Mouse (Mus musculus): Measurements from ENCODE around the gene Rab43.

Rab43 gene

DNA sequence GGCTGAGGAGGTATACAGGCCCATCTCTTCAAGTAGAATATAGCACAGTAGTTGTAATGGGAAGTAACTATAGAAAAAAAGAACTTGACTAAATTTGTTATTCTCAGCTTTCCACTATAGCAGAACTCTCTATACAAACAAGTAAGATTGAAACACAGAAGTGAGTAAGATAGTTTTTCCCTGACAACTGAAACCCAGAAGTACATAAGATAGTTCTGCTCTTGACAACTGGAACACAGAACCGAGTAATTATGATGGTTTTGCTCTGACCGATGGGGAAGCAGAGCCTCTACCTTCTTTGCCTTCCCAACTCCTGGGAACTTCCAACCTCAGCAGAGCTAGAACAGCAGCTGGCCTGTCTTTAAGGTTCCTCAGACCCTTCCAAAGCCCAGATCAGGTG is 2.8 kb downstream of the Rab43 start:
- no peak for DNase-seq (ENCODE audit: low spot score in 2 of 2)

DNA sequence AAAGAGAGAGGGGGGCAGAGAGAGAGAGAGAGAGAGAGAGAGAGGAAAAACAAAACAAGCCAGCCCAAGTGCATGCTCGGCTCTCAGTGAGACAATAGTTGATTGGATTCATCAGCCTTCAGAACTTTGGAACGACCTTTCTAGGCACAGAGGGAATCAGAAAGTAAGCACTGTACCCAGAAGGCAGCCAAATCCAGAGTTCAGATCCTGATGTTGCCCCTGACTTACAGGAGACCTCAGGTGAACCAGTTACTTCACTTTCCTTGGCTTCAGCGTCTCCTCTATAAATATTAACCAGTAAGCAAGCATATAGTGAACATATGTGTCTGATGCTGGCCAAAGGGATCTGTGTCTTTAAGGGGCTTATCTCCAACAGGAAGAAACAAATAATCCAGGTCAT is 3.4 kb downstream of the Rab43 start:
- DNase-seq (ENCODE audit: low spot score in 2 of 2): no peak

DNA sequence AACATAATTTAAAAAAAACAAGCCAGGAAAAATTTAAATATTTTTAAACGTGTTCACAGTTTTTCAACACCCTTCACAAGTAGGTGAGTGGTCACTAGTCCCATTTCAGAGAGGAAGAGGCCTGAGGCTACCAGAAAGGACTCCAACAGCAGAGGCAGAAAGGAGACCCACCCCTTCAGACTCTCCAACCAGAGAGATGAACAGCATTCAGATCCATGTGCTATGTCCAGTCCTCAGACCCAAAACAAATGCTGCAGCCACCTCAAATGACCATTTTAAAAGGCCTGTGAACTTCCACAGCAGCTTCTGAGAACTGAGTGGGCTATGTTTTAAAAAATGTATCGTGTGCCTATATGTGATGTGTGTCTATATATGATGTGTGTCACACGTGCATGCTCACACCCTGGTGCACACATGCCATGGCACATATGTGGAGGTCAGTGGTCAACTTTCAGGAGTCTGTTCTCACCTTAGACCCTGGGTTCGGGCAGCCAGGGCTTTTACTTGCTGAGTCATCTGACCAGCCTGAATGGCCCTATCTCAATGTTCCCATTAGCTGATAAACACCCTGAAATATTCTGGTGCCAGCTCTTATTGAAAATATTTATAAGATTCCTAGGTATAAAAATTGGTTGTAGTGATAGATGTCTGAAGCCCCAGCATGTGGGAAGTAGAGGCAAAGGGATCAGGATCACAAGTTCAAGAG is 4.1 kb downstream of the Rab43 start:
- no peak for DNase-seq (ENCODE audit: low spot score in 2 of 2)

DNA sequence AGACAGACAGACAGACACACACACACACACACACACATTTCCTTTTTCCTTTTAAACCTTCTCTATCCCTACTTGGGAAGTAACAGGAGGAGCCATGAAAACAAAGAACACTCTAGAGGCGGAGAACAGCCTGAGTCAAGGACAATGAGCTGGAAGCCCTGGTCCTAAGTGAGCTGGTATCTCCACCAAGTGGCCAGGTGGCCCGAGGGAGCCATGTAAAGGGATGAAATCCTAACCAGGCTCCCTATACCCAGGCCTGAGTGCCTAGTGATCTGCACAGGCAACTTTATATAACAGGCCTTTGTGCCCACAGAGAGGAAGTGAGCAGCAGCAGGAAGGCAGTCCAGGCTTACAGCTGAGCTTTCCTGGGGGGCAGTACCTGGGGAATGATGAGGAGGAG is 5.1 kb downstream of the Rab43 start:
- no peak for DNase-seq (ENCODE audit: low spot score in 2 of 2)

DNA sequence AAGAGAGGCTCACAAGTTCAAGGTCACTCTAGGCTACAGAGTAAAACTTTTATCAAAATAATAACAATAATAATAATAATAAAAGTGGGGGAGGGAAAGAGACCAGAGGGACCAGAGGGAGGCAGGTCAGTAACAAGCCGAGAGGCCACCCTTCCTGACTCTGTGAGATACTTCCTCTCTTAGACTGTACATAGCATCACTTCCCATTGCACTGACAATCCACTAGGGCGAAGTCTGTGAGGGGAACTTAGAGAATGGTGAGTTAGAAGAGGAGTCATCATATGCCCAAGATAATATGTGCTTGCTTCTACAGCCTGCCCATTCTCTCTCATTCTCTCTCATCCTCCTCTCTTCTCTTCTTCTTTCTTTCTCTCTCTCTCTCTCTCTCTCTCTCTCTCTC is 5.9 kb downstream of the Rab43 start:
- no peak for DNase-seq (ENCODE audit: low spot score in 2 of 2)

DNA sequence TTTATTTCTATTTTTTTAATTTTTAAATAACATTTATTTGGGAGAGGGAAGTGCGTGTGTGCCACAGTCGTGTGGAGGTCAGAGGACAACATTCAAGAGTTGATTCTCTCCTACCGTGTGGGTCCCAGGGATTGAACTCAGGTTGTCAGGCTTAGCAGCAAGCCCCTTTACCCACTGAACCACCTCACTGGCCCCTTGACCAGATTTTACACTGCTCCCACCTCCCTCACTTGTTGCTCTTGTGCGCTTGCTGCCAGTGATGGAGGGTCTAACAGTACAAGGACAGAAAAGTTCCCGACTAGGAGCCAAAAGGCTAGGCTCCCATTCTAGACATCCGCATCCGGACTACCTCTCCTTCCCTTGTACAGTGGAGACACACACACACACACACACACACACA is 6.5 kb downstream of the Rab43 start:
- no peak for DNase-seq (ENCODE audit: low spot score in 2 of 2)

DNA sequence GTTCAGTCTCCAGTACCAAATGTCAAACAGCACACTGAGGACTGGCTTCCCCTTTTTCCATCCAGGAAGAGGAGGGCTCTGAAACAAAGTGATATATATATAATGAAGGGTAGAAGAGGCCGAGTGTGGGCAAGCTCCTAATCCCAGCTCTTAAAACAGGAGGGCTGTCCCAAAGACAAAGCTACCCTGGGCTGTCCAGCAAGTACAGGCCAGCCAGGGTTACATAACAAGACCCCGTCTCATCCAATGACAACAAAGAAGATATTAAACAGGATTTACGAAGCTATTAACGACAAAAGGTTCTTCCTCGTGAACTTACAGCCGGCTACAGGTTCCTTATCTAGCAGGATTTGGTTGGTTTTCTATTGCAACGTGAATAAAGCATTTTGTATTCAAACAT is 7.1 kb downstream of the Rab43 start:
- no peak for DNase-seq (ENCODE audit: low spot score in 2 of 2)

DNA sequence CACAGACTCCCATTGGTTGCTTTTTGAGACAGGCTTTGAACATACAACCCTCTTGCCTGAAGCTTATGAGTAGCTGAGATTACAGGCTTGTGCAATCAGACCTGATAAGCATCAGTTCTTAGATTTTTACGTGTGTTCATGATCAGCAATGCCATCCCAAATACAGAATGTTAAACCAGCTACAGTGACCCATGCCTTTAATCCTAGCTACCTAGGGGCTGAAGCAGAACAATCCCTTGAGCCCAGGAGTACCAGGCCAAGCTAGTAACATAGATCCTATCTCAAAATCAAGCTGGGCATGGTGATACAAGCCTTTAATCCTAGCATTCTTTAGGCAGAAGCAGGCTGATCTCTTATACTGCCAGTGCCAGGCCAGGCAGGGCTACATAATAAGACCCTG is 7.9 kb downstream of the Rab43 start:
- no peak for DNase-seq (ENCODE audit: low spot score in 2 of 2)

DNA sequence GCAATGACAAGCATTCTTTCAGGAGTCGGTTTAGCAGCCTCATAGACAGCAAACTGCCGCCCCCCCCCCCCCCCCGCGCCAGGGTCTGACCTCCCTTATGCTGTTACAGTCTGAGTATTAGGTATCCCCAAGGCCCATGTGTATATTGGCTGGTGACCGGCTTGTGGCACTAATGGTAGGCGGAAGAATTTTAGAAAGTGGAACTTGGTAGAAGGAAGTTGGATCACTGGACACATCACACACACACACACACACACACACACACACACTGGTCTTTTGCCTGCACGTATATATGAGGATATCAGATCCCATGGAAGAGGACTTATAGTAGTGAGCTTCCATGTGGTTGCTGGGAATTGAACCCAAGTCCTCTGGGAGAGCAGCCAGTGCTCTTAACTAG is 9.5 kb downstream of the Rab43 start:
- DNase-seq (ENCODE audit: low spot score in 2 of 2): no peak

DNA sequence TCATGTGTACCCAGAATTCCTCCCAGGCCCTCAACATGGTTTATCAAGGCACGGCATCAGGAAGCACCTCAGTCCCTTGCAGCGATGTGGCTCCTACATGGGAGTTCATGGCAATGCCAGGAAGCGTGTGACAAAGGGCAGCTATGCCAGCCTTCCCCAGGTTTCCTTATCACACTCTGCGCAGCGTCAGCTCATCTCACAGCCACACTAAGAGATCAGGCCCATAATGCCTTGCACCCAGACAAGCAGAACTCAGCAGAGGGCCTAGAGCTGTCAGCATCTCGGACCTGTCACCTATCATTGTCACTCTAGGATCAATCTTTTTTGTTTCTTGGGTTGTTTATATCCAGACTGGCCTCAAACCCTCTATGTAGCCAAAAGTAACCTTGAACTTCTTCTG is 12.4 kb downstream of the Rab43 start:
- DNase-seq (ENCODE audit: low spot score in 2 of 2): no peak

DNA sequence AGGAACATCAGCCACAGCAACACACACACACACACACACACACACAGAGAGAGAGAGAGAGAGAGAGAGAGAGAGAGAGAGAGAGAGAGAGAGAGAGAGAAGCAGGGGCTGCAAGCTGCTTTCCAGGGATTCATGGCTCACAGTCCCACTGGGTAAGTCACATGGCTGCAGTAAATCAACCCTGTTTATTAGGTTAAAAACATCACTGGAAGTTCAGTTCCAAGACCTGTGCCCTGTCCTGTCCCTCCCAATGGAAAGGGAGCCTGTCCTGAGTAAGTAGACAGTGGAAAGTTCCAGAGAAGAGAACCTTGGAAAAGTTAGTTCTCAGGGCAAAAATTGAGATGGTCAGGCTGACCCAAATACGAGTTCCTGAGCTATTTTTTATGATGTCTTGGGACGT is 14.6 kb downstream of the Rab43 start:
- no peak for DNase-seq (ENCODE audit: low spot score in 2 of 2)

DNA sequence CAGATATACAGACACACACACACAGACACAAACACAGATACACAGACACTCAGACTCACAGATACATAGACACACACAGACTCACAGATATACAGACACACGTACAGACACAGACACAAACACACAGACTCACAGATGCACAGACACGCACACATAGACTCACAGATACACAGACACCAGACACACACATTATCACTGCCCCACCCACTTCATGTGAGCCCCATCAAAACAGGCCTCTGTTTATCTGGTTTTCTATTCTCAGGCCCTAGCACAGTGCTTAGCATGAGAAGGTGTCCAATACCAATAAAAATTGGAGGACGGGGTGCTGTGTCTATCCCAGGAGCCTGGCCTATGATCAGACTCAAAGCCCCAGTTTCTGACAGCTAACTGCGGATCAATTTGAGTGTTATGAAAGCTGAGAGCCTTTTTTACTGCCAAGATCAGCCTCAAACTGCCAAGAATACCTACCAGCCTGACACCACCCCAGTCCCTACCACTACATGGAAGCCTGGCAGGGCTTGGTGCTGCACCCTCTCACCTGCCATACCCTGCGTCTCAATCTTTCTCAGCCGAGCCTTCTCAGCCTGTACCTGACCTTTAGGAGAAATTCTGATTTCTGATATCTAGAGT is 15.6 kb downstream of the Rab43 start:
- no peak for DNase-seq (ENCODE audit: low spot score in 2 of 2)

DNA sequence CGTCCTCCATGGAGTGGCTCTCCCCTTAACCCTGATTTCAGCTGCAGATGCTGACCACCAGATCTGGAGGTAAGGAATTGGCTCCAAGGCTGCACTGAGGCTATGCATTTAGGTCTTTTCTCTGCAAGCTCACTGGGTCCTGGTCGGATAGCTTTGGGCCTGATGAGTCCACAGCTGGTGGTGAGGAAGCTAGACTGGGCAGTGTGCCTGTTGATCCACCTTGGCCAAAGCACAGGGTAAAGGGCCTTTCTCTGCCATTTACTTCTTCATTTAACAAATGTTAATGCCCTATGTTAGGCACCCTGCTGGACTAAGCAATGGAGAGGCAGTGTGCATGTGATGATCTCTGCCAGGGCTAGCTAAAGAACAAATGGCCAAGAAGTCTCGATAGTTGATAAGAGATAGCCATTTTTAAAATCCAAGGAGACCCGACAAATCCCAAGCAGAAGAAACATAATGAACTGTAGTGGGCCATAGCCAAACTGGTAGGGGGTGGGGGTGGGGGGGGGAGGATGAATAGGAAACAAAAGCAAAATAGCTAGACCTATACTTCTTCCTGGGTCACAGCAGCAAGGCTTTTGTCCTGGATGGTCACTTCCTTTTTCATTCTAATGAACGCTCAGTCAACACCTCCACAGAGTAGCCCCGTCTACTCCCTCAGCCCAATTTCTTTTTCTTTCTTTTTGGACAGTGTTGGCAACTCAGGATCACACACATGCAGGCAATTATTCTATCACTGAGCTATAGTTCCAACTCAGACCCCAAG is 16.4 kb downstream of the Rab43 start:
- no peak for DNase-seq (ENCODE audit: low spot score in 2 of 2)

DNA sequence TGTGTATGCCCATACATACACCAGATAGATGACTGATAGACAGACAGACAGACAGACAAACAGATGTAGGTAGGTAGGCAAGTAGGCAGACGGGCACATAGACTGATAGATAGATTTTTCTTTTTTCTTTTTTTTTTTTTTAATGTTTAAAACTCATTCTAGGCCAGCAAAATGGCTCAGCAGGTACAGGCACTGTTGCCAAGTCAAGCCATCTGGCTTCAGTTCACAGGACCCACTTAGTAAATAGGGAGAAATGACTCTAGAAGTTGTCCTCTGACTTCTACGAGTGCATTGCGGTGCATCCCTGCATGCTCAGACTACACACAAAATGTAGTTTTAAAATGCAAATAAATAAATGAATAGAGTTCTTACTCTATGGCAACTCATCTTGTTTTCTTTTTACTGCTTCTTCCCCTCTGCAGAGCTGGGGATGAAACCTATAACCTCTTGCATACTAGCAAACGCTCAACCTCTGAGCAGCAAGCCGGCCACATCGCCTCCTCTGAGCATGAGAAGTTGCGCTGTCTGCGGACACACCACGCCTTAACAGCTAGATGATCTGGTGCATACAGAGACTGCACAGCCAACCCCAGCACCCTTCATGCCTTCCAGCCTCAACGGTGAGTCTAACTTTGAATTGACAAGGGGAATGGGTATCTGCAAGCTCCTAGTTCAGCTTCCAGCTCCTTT is 18.0 kb downstream of the Rab43 start:
- no peak for DNase-seq (ENCODE audit: low spot score in 2 of 2)

DNA sequence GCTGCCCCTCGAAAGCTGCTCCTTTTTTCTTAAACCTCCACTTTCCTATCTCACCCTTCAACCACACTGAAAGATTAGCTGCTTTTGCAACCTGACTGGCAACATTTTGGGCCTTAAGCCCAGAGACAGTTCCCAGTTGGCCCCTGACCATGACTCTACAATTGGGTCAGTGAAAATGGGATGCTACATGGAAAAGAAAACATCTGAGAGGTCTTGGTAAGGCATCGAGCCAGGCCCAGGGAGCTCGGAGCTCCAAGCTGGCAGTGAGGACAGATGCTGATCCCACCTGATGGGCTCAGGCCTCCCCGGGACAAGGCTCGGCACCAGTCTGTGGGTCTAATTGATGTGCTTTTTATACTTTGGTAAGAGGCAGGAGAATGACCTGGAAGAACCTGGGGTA is 20.1 kb downstream of the Rab43 start:
- no peak for DNase-seq (ENCODE audit: low spot score in 2 of 2)

DNA sequence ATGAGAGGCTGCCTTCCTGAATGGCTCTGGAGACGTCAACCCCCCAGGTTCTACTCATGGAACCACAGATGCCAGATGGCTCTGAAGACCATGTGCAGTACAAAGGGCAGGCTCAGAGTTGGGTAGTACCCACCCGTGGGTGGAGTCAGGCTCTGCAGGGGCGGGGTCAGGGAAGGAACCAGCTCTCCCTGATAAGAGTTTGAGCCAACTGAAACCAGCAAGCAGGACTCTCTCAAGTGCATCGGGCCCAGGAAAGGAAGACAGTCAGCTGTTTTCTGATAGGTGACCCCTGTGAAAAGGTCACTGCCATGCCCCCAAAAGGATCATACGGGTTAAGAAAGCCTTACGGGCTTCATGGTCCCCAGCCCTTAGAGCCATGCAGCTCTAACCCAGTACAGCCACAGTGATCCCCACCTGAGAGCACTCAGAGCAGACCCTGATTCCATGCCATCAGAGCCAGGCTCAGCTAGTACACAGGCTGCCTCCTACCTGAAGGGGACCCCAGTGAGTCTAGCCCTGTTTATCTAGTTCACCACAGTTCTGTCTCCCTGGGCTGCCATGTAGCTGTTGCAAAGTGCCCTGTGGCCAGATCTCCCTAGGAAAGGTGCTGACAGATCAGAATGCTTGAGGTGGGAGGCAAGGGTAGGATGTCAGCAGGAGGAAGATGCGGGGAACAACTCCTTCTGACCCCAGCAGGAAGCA is 21.0 kb downstream of the Rab43 start:
- peak; percentile 74 to 80 for DNase-seq (ENCODE audit: low spot score in 2 of 2)

DNA sequence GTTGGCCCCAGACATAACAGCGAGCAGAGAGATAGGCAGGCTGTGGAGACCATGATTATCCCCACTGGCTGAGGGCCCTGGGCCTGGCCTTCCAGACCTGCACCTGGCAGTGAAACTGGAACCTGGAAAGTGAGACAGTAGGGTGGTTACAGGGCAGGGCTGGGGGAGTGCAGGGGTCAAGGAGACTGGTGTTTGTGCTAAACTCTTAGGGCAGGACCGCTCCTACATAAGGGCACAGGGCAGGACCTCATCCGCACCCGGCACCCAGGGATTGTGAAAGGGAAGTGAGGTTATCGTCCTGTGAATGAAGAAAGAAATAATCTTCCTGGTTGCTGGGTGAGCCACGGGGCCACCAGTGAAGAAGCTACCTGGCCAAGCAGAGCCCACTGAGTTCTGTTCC is 22.2 kb downstream of the Rab43 start:
- no peak for DNase-seq (ENCODE audit: low spot score in 2 of 2)

DNA sequence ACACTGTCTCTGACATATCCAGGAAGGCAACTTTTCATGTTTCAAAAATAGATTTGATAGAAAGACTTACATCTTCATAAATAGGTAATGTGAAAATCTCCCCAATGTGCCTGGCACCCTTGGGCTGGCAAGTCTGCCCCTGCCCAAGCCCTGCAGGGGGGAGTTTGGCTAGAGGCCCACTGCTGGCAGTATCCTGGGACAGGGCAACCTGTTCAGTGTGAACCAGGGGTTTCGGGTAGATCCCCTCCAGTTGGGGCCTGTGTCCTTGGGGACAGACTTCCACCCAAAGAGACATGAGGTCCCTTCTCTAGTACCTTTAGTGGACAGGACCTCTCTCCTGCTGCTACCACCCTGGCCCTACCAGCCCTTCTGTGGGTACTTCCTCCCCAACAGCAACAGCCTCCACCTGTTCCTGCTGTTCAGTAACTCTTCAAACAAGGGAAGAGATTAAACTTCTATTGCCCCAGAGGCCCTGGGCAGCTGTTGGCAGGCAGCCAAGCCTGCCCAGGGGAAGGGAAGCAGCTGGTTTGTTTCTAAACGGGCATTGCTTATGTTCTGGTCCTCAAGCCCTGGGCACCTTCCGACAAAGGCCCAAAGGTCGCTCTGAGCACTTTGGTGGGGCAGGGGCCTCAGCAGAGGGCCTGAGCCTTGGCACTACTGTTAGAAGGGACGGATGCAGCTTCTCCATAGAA is 22.9 kb downstream of the Rab43 start:
- DNase-seq (ENCODE audit: low spot score in 2 of 2): no peak

DNA sequence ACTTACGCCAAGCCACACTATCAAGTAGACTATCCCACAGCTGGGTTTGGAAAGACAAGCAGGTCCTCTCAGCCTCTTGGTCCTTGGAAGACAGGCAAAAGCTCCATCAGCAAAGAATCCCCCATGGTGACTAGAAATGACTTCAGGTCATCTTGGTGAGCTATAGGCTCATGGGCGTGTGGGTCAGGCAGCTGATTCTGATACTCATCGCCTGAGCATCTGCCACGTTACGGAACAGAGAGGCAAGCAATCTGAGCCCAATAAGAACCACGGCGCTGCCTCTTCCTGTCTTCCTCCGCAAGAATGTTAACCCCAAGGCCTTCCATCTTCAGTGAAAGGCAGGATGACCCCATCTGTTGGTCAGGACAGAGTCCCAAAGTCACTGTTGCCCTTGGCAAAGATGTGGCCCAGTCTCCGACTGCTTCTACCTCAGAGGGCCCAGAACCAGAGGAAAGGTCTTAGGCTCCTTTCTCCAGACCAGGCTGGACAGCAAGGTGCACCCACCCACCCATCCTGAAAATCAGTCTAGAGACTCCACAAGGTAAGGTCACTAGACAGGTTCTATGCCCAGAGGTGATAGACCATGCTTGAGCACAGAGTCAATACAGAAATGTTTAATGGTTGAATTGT is 23.6 kb downstream of the Rab43 start:
- DNase-seq (ENCODE audit: low spot score in 2 of 2): no peak

DNA sequence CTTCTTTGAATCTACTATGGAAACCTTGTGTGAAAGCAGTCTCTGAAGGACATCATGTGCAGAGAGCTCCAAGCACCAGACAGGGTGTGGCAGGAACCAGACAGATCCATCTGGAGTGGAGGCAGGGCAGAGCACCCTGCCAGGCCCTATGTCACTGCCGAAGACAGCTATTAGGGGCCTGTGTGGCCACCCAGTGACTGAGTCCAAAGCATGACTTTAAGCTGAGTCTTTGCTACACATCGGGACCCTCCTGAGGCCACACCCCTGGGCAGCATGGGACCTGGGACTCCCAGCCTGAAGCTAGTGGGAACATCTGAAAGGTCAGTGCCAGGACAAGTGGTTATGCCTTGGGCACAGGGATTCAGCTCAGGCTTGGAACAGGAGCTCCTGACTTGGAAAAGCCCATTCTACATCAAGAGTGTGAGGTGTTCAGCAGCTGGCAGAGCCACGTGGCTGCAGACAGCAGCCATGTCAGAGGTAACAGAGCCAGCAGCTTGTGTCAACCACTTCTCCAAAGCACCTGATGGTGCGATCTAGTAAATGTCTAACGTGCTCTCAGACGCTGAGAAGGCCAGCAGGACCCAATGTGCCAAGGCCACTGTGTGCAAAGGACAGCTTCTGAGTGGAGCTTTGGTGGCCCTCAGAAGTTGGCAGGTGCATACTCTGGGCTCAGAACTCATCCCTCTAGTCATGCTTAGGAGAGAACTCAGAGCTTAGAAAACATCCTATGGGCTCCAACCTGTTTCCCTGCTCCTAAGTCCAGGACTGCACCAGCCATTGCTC is 24.7 kb downstream of the Rab43 start:
- DNase-seq (ENCODE audit: low spot score in 2 of 2): no peak

Measured in spleen, postnatal 14 days (tissue).